Mouse (Mus musculus) olfactory bulb, adult 2 months (tissue): ENCODE results near the gene Krtap1-4. TPM values are rescaled to one million over a fixed set of nuclear protein-coding genes. Genes with fewer than 3 reads are reported as not detected.
"Not testable (repeated sequence)": the region's sequence is repeated elsewhere in the genome, so short reads cannot be mapped to it uniquely, and the experiment has no call there.

ENCODE experiments used
- H3K27ac ChIP-seq: fragments of 200-500 bp; 2 replicates; pipeline ENCODE4 v1.5.1; 2012; ENCODE audit warnings: low read depth, low read length; ENCODE audit not compliant: insufficient read depth
- H3K4me1 ChIP-seq: fragments of 200-500 bp; 2 replicates; pipeline ENCODE4 v1.6.1; 2012; ENCODE audit warnings: low read length; ENCODE audit not compliant: control insufficient read depth, insufficient read depth
- H3K4me3 ChIP-seq: fragments of 200-500 bp; 2 replicates; pipeline ENCODE4 v1.5.1; 2012; ENCODE audit warnings: mild to moderate bottlenecking, low read depth, low read length, moderate library complexity; ENCODE audit not compliant: insufficient read depth
- CTCF ChIP-seq: fragments of 200-500 bp; IDR thresholded peaks from 2 replicates; pipeline ENCODE4 v1.5.1; 2012; ENCODE audit warnings: low read depth, mild to moderate bottlenecking, low read length, moderate library complexity; ENCODE audit not compliant: insufficient read depth
- POLR2A ChIP-seq: fragments of 200-500 bp; IDR thresholded peaks from 2 replicates; pipeline ENCODE4 v1.6.1; 2012; ENCODE audit warnings: mild to moderate bottlenecking, low read depth, low read length, moderate library complexity; ENCODE audit not compliant: insufficient read depth
- WGBS: fragments of 180-500 bp; shearing (Covaris S2); methylation state at CpG from one replicate; pipeline ENCODE4 v1.1.7; 2018; 5-methylcytosine and 5-hydroxymethylcytosine counted together
- polyA plus RNA-seq: library from polyadenylated mRNA; stranded (reverse); fragments of >200 nt; gene quantifications from 2 replicates; pipeline ENCODE4 v1.2.4, GENCODE M21; 2012; ENCODE audit warnings: low replicate concordance; ENCODE audit not compliant: missing spikeins, insufficient read depth, insufficient read length

Gene Krtap1-4
- polyA plus RNA-seq, result not detected in 2 replicates

GRCm38 (mm10) chr11:99583245-99583704, at the start of gene Krtap1-4:
Gene Krtap1-4 (minus strand): TSS chr11:99583654.
- WGBS, result 75% methylated on average over 5 of the region's 5 CpGs
- TF ChIP-seq CTCF (no peak), POLR2A (no peak)
- Histone ChIP-seq H3K4me1 (peaks cover 8% of the 10 kb centered on the region), H3K27ac (no peak within 1 kb of the TSS), H3K4me3 (no peak within 1 kb of the TSS)

- 71% methylated on average over 3 of the region's 3 CpGs for WGBS
- Histone ChIP-seq H3K4me3 (no peak overlapping the region), H3K4me1 (peaks cover 6% of the 10 kb centered on the region; the same call in 1 of the 2 replicates), H3K27ac (no peak overlapping the region)
- TF ChIP-seq POLR2A (no peak), CTCF (no peak)
These were observed 47.4 kb upstream of the Krtap1-4 start for GRCm38 (mm10) chr11:99630890-99631289.

DNA sequence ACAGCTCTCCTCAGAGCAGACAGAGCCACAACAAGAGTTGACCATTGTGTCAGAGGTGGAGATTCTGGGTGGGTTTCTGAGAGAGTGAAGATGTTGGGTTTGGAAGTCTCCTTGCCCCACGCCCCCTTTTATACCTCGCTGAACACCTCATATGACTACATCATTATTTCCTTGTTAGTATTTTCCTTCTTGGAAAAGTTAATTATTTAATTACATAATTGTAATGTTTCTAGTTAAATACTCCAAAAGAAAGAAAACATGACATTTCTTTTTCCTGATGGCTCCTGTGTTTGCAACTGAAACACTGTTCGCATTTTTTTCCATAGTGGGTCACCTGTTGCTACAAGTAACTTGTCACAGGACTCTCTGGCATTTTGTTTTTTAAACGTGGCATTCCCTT, 44.7 kb upstream of the Krtap1-4 start, which contains the start of gene Krtap4-1:
Krtap4-1 (minus strand) TSS at position 101 of the 400 bp plus-strand sequence.
- Histone ChIP-seq H3K4me1 (no peaks in the 10 kb centered on the region), H3K4me3 (no peak within 1 kb of the TSS), H3K27ac (no peak within 1 kb of the TSS)
- no peak for TF ChIP-seq POLR2A
- no peak for TF ChIP-seq CTCF
- WGBS, result 74% methylated on average over 4 of the region's 4 CpGs

GRCm38 (mm10) chr11:99620335-99620734, 36.9 kb upstream of the Krtap1-4 start, which contains the start of gene Gm11562:
Gene Gm11562 (minus strand): TSS chr11:99620435.
- Histone ChIP-seq H3K4me3 (no peak within 1 kb of the TSS), H3K4me1 (no peaks in the 10 kb centered on the region), H3K27ac (no peak within 1 kb of the TSS)
- no peak for TF ChIP-seq CTCF
- TF ChIP-seq POLR2A, result no peak
- WGBS, result 94% methylated on average over 2 of the region's 2 CpGs

GRCm38 (mm10) chr11:99614796-99615363, 31.4 kb upstream of the Krtap1-4 start, which contains the start of gene Krtap2-4:
Gene Krtap2-4 (minus strand): TSS chr11:99614846.
- no peak within 1 kb of the TSS for H3K4me3 ChIP-seq
- H3K27ac ChIP-seq, result no peak within 1 kb of the TSS
- TF ChIP-seq CTCF, result no peak
- no peak for TF ChIP-seq POLR2A
- no peaks in the 10 kb centered on the region for H3K4me1 ChIP-seq
- WGBS, result 54% methylated on average over 3 of the region's 3 CpGs

DNA sequence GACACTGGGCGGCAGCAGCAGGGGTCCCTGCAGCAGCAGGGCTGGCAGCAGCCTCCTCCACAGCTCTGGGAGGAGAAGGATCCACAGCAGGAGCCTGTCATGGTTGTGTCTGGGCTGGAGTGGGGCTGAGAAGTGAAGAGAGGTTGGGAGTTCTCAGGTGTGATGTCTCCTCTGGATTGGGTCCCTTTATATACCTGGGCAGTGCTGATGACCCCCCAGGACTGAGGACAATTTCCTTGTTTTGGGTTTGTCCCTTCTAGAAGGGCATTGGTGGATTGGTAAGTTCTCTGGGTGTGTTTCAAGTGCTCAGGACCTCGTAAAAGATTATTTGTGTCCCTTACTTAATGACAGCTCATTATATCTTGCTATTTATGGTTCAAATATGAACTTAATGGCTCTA, 26.6 kb upstream of the Krtap1-4 start, which contains the start of gene Gm11937:
Gm11937 (minus strand) TSS at position 101 of the 400 bp plus-strand sequence.
- not testable (repeated sequence) for H3K4me3 ChIP-seq, H3K4me1 ChIP-seq, H3K27ac ChIP-seq
- 89% methylated on average over 1 of the region's 2 CpGs for WGBS

DNA sequence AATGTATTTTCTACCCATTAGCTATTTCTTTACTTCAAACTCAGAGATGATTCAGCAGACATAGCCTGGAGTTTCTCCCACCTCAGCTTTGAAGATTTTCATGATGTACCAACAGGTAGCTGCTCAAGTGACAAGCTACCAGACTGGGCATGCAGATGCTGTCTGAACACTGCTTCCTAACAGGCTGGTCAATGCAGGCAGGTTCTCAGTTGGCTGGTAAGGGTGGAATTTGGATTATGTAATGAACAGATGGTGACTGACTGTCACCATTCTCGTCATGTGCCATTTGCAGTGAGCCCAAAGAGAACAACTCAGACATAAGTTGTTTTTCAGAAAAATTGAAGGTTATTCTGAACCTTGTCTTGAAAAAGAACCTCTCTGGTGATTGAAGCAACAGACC, 25.7 kb upstream of the Krtap1-4 start:
- TF ChIP-seq POLR2A (no peak), CTCF (no peak)
- Histone ChIP-seq H3K4me1 (no peaks in the 10 kb centered on the region), H3K4me3 (no peak overlapping the region), H3K27ac (no peak overlapping the region)
- WGBS, result 83% methylated on average over 1 of the region's 1 CpGs

DNA sequence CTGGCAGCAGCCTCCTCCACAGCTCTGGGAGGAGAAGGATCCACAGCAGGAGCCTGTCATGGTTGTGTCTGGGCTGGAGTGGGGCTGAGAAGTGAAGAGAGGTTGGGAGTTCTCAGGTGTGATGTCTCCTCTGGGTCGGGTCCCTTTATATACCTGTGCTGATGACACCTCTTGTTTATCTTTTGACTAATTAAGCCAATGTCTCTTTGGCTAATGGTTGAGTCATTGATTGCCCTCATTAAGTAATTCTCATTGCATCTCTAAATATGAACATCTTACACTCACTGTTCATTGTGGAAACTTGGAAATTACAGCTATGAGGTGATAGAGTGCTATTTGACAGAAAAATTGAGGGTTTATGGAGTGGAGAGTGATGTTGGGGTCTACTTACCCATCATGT, 19.8 kb upstream of the Krtap1-4 start, which contains the start of gene Gm11938:
Gm11938 (minus strand) TSS at position 101 of the 400 bp plus-strand sequence.
- not testable (repeated sequence) for H3K4me3 ChIP-seq, H3K4me1 ChIP-seq, H3K27ac ChIP-seq
- 70% methylated on average over 1 of the region's 1 CpGs for WGBS

GRCm38 (mm10) chr11:99597742-99598141, 14.3 kb upstream of the Krtap1-4 start, which contains the start of gene Krtap9-3:
Gene Krtap9-3 (minus strand): TSS chr11:99598105.
- not testable (repeated sequence) for H3K27ac ChIP-seq, H3K4me3 ChIP-seq, H3K4me1 ChIP-seq
- 80% methylated on average over 6 of the region's 6 CpGs for WGBS

DNA sequence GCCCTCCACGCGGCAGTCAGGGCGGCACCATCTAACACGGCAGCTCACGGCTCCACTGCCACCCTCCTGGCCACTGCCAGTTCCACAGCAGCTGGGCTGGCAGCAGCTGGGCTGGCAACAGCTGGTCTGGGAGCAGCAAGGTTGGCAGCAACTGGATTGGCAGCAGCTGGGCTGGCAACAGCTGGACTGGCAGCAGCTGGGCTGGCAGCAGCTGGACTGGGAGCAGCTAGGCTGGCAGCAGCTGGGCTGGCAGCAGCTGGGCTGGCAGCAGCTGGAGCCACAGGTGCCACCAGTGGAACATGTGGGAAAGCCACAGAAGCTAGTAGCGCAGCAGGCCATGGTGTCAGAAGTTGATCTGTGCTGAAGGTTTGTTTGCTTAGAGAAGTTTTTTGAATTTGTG, 7.5 kb upstream of the Krtap1-4 start, which contains the start of gene Krtap1-3:
Krtap1-3 (minus strand) TSS at position 359 of the 400 bp plus-strand sequence.
- Histone ChIP-seq H3K4me1 (no peaks in the 10 kb centered on the region), H3K27ac (no peak within 1 kb of the TSS), H3K4me3 (no peak within 1 kb of the TSS)
- 82% methylated on average over 6 of the region's 6 CpGs for WGBS
- TF ChIP-seq CTCF (no peak), POLR2A (no peak)
